Mouse (Mus musculus) midbrain, embryonic 16.5 days (tissue): Measurements from ENCODE around the gene Efhc2. TPM values are rescaled to one million over a fixed set of nuclear protein-coding genes. Genes with fewer than 3 reads are reported as not detected.
A peak's percentile ranks its signal among the peaks of the same experiment; 100 is the strongest.

ENCODE experiments used
- ATAC-seq: fragments of 200-750 bp; cut with Nextera tagmentation; 2 replicates; pipeline ENCODE4 v1.8.0; 2017; ENCODE audit warnings: moderate TSS enrichment
- H3K27ac ChIP-seq: fragments of 300-500 bp; sonication (generic); 2 replicates; pipeline ENCODE4 v1.5.1; 2014; ENCODE audit warnings: mild to moderate bottlenecking, low read length, mixed read lengths
- H3K27me3 ChIP-seq: fragments of 300-500 bp; sonication (generic); 2 replicates; pipeline ENCODE4 v1.6.1; 2014; ENCODE audit warnings: low read depth, low read length, mixed read lengths; ENCODE audit not compliant: control insufficient read depth, insufficient read depth
- H3K36me3 ChIP-seq: fragments of 300-500 bp; sonication (generic); 2 replicates; pipeline ENCODE4 v1.6.1; 2014; ENCODE audit warnings: mild to moderate bottlenecking, low read length, moderate library complexity, mixed read lengths; ENCODE audit not compliant: control insufficient read depth, insufficient read depth
- H3K4me1 ChIP-seq: fragments of 300-500 bp; sonication (generic); 2 replicates; pipeline ENCODE4 v1.6.1; 2014; ENCODE audit warnings: mild to moderate bottlenecking, low read length, mixed read lengths; ENCODE audit not compliant: control insufficient read depth, insufficient read depth
- H3K4me2 ChIP-seq: fragments of 300-500 bp; sonication (generic); 2 replicates; pipeline ENCODE4 v1.6.1; 2014; ENCODE audit warnings: mild to moderate bottlenecking, low read length, mixed read lengths
- H3K4me3 ChIP-seq: fragments of 300-500 bp; sonication (generic); 2 replicates; pipeline ENCODE4 v1.5.1; 2014; ENCODE audit warnings: low read depth, mild to moderate bottlenecking, low read length, moderate library complexity, mixed read lengths
- H3K9ac ChIP-seq: fragments of 300-500 bp; sonication (generic); 2 replicates; pipeline ENCODE4 v1.6.1; 2014; ENCODE audit warnings: low read depth, low read length, mixed read lengths
- H3K9me3 ChIP-seq: fragments of 300-500 bp; sonication (generic); replicated peaks from 2 replicates; pipeline ENCODE4 v1.6.1; 2014; ENCODE audit warnings: mild to moderate bottlenecking, low read length, mixed read lengths; ENCODE audit not compliant: control insufficient read depth, poor library complexity, severe bottlenecking
- WGBS: fragments of 180-500 bp; shearing (Covaris S2); extraction: QIAGEN DNeasy Blood & Tissue Kit; methylation state at CpG from one replicate; pipeline ENCODE4 v1.1.7; 2014; 5-methylcytosine and 5-hydroxymethylcytosine counted together
- polyA plus RNA-seq: library from polyadenylated mRNA; unstranded; fragments of >200 nt; fragmentation: Nextera tagmentation; extraction: Ambion mirVana; gene quantifications from 2 replicates; pipeline ENCODE4 v1.2.1, GENCODE M21; 2015

The Efhc2 gene
- 2.2 and 2.8 TPM in 2 replicates for polyA plus RNA-seq

- Histone ChIP-seq H3K27me3 (no peaks in the 10 kb centered on the region), H3K4me3 (peak within 1 kb of the TSS; percentile 43), H3K27ac (peak within 1 kb of the TSS; percentile 49; the same call in 1 of the 2 replicates), H3K9ac (peak within 1 kb of the TSS; percentile 61), H3K36me3 (no peaks in the 10 kb centered on the region), H3K4me2 (peak within 1 kb of the TSS; percentile 67), H3K4me1 (peaks cover 4% of the 10 kb centered on the region), H3K9me3 (no peaks in the 10 kb centered on the region)
- peak; percentile 86 for ATAC-seq
- WGBS: 20% methylated on average over 13 of the region's 19 CpGs
Observed at GRCm38 (mm10) chrX:17319126-17319583, at the start of gene Efhc2. Efhc2 (minus strand) TSS chrX:17319368.

DNA sequence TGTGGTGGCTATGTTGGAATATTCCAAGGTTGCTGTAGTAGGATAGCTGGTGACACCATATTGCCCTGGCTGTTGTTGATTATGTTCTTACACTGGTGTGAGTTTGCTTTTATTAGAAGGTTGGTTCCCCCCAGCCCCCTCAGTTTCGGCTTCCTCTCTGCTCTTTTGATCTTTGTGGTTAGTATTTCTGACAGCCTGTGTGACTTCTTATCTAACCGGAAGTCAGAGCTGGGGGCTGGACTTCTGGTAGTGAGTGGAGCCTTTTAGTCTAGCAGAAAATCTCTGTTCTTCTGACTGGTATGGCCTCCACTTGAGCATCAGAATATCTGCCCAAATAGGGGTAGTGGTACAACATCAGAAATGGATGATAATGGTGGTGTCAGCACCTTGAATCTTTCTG lies 45.9 kb upstream of the Efhc2 start:
- no peak overlapping the region for H3K4me2 ChIP-seq
- no peak overlapping the region for H3K27ac ChIP-seq
- WGBS: 82% methylated on average over 2 of the region's 2 CpGs
- H3K9me3 ChIP-seq: no peaks in the 10 kb centered on the region
- H3K9ac ChIP-seq: no peak overlapping the region
- ATAC-seq: no peak
- no peaks in the 10 kb centered on the region for H3K36me3 ChIP-seq
- no peaks in the 10 kb centered on the region for H3K27me3 ChIP-seq
- H3K4me3 ChIP-seq: no peak overlapping the region
- no peaks in the 10 kb centered on the region for H3K4me1 ChIP-seq

- H3K9me3 ChIP-seq: no peaks in the 10 kb centered on the region
- no peak for ATAC-seq
- no peak overlapping the region for H3K9ac ChIP-seq
- H3K4me2 ChIP-seq: no peak overlapping the region
- no peak overlapping the region for H3K4me3 ChIP-seq
- no peaks in the 10 kb centered on the region for H3K27me3 ChIP-seq
- no peaks in the 10 kb centered on the region for H3K4me1 ChIP-seq
- H3K36me3 ChIP-seq: no peaks in the 10 kb centered on the region
- H3K27ac ChIP-seq: no peak overlapping the region
- 83% methylated on average over 3 of the region's 3 CpGs for whole genome bisulfite sequencing
Observed at GRCm38 (mm10) chrX:17300349-17300880, 18.8 kb downstream of the Efhc2 start.

DNA sequence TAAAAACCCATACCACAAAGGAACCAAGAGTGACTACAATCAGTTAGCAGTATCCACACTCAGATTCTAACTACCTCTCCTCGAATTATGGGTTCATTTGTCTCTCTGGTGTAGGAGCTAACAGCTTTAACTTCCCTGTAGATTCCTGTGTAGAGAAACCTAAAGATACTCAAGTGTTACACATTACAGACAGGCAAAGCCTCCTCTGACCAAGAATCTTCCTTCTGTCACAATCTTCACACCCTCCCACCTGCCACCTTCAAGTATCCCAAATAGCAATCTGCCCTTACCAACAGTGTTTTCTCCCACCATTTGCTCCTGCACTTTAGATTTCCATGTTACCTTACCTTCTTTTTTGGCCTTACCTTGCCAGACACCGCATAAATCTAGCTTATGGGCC lies 35.3 kb downstream of the Efhc2 start:
- WGBS: 76% methylated on average over 2 of the region's 2 CpGs
- H3K4me2 ChIP-seq: no peak overlapping the region
- H3K27ac ChIP-seq: no peak overlapping the region
- H3K27me3 ChIP-seq: no peaks in the 10 kb centered on the region
- no peak for ATAC-seq
- H3K9me3 ChIP-seq: no peaks in the 10 kb centered on the region
- H3K9ac ChIP-seq: no peak overlapping the region
- H3K36me3 ChIP-seq: no peaks in the 10 kb centered on the region
- no peak overlapping the region for H3K4me3 ChIP-seq
- no peaks in the 10 kb centered on the region for H3K4me1 ChIP-seq

- H3K4me3 ChIP-seq: no peak overlapping the region
- H3K4me1 ChIP-seq: no peaks in the 10 kb centered on the region
- no peak overlapping the region for H3K9ac ChIP-seq
- no peak overlapping the region for H3K4me2 ChIP-seq
- no peak for ATAC-seq
- no peaks in the 10 kb centered on the region for H3K36me3 ChIP-seq
- H3K9me3 ChIP-seq: no peaks in the 10 kb centered on the region
- H3K27ac ChIP-seq: no peak overlapping the region
- no peaks in the 10 kb centered on the region for H3K27me3 ChIP-seq
Observed at GRCm38 (mm10) chrX:17225141-17225540, 94.0 kb downstream of the Efhc2 start.

- no peak overlapping the region for H3K4me3 ChIP-seq
- H3K9ac ChIP-seq: no peak overlapping the region
- H3K36me3 ChIP-seq: no peaks in the 10 kb centered on the region
- no peak overlapping the region for H3K4me2 ChIP-seq
- H3K9me3 ChIP-seq: no peaks in the 10 kb centered on the region
- no peaks in the 10 kb centered on the region for H3K27me3 ChIP-seq
- H3K4me1 ChIP-seq: no peaks in the 10 kb centered on the region
- ATAC-seq: no peak
- no peak overlapping the region for H3K27ac ChIP-seq
Observed at GRCm38 (mm10) chrX:17217451-17217850, 101.7 kb downstream of the Efhc2 start.

DNA sequence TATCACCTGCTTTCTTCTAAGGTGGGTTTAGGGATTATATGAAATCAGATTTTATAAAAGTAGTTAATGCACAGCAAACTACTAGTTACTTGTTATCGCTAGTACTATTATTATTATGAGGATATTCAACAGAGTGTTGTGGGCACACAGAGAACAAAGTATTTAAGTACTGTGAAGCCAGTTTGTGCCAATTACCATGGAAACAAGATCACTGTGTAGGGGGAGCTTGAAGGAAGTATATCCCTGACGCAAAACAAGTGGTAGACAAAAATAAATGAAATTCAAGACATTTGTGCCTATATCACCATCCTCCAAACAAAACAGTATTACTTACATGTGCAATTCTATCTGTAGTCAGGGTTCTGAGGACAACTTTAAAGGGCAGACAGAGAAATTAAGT lies 105.7 kb downstream of the Efhc2 start:
- H3K4me1 ChIP-seq: no peaks in the 10 kb centered on the region
- ATAC-seq: no peak
- H3K27ac ChIP-seq: no peak overlapping the region
- H3K27me3 ChIP-seq: no peaks in the 10 kb centered on the region
- no peak overlapping the region for H3K4me3 ChIP-seq
- no peak overlapping the region for H3K4me2 ChIP-seq
- H3K36me3 ChIP-seq: no peaks in the 10 kb centered on the region
- WGBS: 81% methylated on average over 2 of the region's 2 CpGs
- no peak overlapping the region for H3K9ac ChIP-seq
- no peaks in the 10 kb centered on the region for H3K9me3 ChIP-seq

- Histone ChIP-seq H3K4me1 (no peaks in the 10 kb centered on the region), H3K9ac (no peak overlapping the region)
Observed at GRCm38 (mm10) chrX:17175748-17176147, 143.4 kb downstream of the Efhc2 start.

DNA sequence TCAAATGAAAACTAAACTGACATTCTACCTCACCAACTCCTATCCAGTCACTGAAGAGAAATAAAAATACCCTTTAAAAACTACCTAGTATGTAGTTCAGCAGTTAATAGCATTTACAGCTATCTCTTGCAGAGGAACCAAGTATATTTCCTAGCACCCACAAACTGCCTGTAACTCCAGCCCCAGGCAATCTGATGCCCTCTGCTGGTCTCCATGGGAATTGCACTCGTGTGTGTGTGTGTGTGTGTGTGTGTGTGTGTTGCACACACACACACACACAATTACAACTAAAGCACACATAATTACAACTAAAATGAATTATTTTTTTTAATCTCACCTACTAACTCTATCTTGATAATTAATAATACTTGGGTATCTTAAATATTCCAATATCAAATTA lies 153.5 kb downstream of the Efhc2 start:
- WGBS: 57% methylated on average over 1 of the region's 1 CpGs

More at GRCm38 (mm10) chrX:17175748-17176147, 143.4 kb downstream of the Efhc2 start:
- Histone ChIP-seq H3K9me3 (no peaks in the 10 kb centered on the region), H3K4me2 (no peak overlapping the region), H3K4me3 (no peak overlapping the region), H3K27ac (no peak overlapping the region), H3K27me3 (no peaks in the 10 kb centered on the region), H3K36me3 (no peaks in the 10 kb centered on the region)
- WGBS: 81% methylated on average over 3 of the region's 3 CpGs
- ATAC-seq: no peak

More for the DNA sequence above, 153.5 kb downstream of the Efhc2 start:
- H3K27me3 ChIP-seq: no peaks in the 10 kb centered on the region
- no peaks in the 10 kb centered on the region for H3K9me3 ChIP-seq
- no peak overlapping the region for H3K27ac ChIP-seq
- H3K4me2 ChIP-seq: no peak overlapping the region
- H3K4me3 ChIP-seq: no peak overlapping the region
- no peak overlapping the region for H3K9ac ChIP-seq
- no peak for ATAC-seq
- no peaks in the 10 kb centered on the region for H3K36me3 ChIP-seq
- no peaks in the 10 kb centered on the region for H3K4me1 ChIP-seq
